Mouse (Mus musculus) adrenal gland (tissue): ENCODE measurements around the gene Aida.
"Not testable (repeated sequence)": the region's sequence is repeated elsewhere in the genome, so short reads cannot be mapped to it uniquely, and the experiment has no call there.

ENCODE experiments used
- intact Hi-C: fragments of 180-260 bp; cut with DNase I; formaldehyde crosslinking; loops from one replicate; pipeline ENCODE4 v1.15.1; 2025

The Aida gene

DNA sequence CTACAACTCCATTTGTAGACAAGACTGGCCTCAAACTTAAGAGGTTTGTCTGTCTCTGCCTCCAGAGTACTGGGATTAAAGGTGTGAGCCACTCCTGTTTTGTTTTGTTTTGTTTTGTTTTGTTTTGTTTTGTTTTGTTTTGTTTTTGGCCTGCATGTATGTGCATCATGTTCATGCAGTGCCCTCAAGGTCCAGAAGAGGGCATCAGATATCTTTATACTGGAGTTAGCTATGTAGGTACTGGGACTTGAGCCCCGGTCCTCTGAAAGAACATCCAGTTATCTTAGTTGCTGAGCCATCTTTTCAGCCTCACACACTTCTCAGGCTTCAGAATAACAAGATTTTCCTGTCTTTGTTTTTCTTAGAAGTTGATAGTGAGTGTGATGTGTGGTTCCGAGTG, 19.4 kb downstream of the Aida start:
- intact Hi-C loops, result no loop called here

DNA sequence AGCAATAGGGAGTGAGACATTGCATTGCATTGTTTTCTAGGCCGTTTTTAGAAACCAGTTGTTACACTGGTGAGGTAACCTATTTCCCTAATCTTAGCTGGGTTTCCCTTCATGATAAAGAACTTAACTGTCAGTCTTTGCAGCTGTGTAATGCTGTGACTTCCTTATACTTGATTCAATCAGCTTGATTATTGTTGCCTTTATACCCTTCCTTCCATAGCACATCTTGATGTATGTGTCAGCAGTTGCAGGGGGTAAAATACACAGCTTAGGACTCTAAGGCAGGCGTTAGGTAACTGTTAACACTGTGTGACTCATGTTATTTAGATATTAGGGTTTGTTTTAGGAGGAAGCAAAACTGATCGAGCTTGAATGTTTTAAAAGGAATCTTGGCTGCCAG, 24.3 kb downstream of the Aida start:
- intact Hi-C loops, result no loop called here

DNA sequence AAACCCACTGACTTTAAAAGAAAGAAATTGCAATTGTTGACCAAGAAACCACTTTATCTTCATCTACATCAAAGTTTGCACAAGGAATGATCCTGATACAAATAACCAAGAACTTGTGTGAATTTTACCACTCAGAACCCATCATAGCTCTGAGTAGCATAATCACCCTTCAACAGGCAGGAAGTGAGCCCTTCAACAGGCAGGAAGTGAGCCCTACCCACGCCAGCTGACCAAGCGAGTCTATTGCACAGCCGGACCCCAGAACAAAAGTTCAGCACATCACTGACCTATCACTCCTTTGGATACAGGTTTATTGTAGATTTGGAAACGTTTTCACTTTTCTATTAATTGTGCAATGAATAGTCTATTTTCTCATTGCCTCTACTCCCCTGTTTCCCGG, 26.1 kb downstream of the Aida start:
- intact Hi-C loops, result not testable (repeated sequence)

DNA sequence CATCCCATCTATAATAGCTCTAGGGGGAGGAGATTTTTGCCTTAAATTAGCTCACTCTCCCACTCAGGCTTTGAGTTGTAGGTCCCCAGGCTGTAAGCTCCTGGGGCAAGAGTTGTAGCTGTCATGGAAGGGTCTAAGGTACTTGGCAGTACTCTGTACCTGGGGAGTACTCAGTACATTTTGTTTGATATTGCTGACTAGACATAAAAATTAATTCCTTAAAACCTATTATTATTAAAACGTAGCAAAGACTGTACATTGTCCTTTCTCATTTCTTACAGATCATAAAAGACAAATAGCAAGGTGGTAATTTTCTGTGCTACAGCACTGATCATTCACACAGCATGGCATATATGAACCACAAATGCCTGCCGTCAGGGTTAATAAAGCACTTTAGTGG, 27.5 kb downstream of the Aida start:
- intact Hi-C loops, result no loop called here

DNA sequence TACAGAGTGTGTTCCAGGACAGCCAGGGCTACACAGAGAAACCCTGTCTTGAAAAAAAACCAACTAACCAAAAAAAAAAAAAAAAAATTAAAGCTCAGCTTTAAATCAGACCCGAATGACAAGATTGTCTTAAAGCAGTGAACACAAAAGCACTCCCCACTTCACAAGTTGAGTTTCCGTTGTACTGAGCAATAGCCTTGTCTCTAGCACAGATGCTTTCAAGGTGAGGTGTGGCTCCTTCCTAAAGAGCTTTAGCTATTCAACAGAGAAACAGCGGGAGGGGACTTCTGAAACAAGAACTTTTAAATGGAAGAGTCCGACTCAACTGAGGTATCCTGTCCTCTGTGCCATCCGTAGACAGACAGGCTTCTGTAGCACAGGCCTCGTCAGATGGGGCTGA, 28.0 kb downstream of the Aida start:
- intact Hi-C loops, result no loop called here

DNA sequence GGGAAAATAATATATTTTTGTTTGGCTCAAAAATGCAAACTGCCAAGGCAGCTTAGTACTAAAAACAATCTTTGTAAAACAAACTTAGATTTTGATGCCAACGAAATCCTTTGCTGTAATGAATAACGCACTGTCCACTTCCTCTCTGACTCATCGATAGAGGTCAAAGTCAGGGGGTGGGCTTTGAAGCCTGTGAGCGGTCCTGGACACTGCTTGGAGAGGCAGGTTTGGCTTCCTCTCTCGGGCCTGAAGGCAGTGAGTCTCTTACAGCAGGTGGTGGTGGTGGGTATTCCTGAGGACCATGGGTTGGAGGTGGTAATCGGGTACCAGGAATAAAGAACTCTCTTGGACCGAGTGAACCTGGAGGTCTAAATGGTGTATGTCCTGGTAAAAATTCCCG, 30.8 kb downstream of the Aida start:
- intact Hi-C loops, result no loop called here

DNA sequence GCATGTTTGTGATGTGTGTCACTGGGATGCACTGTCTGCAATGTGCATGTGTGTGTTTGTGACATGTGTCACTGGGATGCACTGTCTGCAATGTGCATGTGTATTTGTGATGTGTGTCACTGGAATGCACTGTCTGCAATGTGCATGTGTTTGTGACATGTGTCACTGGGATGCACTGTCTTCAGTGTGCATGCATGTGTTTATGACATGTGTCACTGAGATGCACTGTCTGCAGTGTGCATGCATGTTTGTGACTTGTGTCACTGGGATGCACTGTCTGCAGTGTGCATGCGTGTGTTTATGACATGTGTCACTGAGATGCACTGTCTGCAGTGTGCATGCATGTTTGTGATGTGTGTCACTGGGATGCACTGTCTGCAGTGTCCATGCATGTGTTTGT, 46.5 kb downstream of the Aida start:
- intact Hi-C loops, result not testable (repeated sequence)

DNA sequence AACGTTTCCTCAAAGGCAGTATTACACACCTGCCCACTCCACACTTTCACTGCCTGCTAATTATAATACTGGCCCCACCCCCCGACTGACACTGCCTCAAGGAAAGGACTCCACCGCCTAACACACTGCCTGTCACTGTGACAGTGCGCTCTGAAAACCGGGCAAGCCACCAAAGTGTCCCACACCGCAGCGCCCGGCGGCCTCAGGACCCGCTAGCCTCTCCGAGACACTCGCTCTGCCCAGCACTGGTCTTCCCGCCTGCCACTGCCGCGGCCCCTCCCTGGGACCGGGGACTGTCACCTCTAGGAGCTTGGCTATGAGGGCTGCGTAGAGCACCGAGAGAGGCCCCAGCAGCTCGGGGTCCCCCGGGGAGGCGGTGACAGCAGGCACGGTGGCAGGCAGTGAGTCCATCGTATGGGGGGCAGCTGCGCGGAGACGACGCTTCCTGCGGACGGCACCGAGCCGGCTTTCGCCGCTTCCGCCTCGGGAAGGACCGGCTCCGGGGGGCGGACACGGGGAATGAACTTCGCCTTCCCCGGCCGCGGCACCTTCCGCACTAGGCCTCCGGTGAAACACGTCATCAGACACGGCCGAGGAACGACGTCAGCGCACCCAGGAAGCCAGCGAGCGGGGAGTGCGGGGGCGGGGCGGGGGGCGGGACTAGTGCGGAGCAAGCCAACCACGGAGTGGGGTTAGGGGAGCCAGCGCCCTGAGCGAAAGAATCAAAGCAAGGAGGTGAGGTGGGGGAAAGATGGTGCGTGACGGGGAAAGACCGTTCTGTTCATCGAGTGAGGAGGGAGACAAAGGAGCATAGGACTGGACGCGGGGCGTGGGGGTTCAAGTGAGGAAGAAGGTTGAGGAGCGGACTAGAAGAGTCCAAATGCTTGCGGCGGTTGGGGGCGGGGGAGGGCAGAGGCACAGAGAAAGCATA, 48.8 kb downstream of the Aida start:
- intact Hi-C loops, result no loop called here

DNA sequence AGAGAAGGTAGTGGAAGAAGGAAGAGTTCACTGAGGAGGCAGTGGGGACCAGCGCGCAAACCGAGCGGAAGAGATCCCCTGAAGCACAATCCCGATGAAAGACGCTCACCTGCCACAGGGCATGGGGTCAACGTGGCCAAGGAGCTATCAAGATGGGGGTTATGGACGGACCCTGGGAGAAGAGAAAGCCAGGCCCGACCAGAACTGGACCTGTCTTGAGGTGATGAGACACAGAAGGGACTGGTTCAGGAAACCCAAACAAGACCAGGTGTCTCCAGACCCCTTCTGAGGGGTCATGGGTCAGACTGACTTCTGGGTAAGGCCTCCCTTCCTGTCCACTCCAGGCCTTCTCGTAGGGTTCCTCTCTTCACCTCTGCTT, 49.4 kb downstream of the Aida start:
- intact Hi-C loops, result no loop called here

DNA sequence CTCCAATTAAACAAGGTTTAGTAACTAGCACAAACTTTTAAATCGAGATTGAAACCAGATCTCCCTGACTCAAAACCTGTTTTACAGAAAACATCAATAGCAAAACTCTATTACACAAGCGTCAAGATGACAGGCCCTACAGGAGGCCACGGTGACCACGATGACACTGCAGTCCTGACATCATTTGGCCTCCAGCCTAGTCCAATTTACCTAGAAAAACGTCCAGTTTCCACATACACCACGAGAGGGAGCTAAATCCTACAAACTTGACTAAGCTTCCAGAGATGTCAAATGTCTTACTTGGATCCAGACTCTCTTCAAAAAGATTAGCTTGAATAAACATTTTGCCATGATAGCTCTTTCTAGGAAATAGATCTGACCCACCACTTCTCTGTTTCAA, 53.5 kb downstream of the Aida start:
- intact Hi-C loops, result no loop called here

DNA sequence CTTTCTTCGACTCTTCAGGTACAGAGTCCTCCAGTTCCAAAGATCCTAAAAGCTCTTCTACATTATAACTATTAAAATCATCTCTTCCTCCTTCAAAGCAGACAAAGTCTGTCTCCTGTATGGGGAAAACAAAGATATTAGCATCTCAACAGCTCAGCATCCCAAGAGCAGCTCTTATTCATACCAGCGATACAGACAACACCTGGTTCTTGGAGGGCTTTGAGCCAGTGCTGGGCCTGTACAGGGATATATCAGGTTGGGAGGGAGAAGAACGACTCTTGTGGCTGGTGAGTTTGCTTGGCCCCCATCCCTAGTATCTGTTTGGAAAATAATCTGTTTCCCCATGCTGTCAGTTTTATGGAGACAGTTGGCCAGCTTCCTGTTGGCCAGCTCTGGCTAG, 62.5 kb downstream of the Aida start:
- intact Hi-C loops, result no loop called here

DNA sequence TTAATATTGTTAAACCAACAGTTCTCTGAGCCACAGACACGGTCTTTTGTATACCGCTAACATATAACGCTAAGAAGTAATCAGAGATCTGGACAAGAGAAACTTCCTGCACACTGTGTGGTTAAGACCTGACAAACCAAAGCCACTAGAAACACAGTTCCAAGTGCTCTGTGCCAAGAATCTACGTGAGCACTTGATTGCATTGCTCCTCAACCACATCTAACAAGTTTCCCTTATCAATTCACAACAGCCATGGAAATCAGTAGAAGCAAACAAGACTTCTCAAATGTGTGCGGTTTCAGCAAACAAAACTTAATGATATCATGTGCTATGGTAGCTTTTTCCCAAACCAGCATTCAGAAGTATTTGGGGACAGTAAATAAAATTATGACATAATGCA, 65.9 kb downstream of the Aida start:
- intact Hi-C loops, result loop anchor here (5.0 kb wide), 1 partner anchor 35 kb away; no protein-coding TSS in a partner anchor

DNA sequence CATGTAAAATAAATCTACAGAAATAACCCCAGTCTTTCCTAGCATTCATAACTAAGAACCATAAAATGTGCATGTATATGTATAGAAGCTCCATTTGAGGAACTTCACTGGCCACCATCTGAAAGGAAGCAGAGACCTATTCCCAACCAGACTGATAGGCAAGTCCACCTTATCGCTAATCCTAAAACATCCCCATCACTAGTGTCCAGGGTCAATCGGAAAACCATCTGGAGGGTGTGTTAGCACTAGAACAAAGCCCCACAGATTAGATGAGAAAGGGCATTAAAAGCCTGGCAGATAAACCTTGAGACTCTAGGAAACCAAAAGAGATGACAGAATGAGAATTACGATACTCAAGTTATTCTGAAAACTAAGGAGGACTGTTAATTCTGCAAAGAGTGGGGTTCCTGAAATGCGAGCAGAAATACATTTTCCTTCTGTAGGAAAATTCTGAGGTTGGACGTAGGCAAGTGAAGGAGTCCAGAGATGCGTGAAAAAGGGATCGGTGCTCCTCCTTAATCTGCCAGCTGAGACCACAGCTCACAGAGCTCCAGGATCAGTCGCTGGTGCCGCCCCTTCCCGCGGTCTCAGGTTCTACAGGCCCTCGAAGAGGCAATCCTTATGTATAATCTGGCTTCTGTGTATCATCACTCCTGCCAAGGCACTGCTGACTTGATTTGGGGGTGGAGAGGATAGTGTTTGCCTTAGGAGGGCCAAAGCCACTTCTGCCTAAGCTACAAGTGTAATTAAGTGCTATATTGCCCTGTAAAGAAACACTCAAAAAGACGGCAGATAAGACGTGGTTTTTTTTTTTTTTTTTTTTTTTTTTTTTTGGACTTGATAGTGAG, 66.6 kb downstream of the Aida start:
- intact Hi-C loops, result loop anchor here (5.0 kb wide), 1 partner anchor 34 kb away; no protein-coding TSS in a partner anchor

DNA sequence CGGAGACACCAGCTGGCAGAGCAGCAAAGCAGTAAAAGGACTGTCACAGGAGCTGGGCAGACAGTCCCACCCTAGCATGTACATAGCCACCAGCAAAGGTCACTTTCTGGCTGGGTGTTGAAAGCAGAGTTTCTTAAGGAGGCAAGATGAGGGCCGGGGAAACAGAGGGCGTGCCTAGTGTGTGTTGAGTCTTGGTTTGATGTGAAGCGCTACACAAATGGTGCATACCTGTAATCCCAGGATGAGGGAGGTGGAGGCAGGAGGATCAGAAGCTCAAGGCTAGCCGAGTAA, 67.1 kb downstream of the Aida start:
- intact Hi-C loops, result loop anchor here (5.0 kb wide), 1 partner anchor 34 kb away; no protein-coding TSS in a partner anchor

DNA sequence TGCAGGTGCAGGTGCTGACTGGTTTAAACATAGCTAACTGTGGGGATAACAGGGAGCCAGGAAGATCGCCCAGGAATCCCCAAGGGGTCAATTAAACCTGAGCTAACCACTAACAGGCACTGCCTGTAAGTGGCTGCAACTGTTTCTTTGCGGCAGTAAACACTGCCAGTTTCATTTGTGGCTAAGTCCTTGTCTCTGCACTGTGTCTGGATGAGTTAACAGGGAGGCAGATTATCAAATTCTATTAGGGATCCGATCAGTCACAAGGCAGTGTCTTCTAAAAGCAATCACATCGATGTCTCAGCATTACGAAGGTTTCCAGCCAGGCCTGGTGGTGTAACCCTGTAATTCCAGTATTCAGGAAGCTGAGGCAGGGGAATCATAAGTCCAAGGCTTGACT, 70.0 kb downstream of the Aida start:
- intact Hi-C loops, result no loop called here

DNA sequence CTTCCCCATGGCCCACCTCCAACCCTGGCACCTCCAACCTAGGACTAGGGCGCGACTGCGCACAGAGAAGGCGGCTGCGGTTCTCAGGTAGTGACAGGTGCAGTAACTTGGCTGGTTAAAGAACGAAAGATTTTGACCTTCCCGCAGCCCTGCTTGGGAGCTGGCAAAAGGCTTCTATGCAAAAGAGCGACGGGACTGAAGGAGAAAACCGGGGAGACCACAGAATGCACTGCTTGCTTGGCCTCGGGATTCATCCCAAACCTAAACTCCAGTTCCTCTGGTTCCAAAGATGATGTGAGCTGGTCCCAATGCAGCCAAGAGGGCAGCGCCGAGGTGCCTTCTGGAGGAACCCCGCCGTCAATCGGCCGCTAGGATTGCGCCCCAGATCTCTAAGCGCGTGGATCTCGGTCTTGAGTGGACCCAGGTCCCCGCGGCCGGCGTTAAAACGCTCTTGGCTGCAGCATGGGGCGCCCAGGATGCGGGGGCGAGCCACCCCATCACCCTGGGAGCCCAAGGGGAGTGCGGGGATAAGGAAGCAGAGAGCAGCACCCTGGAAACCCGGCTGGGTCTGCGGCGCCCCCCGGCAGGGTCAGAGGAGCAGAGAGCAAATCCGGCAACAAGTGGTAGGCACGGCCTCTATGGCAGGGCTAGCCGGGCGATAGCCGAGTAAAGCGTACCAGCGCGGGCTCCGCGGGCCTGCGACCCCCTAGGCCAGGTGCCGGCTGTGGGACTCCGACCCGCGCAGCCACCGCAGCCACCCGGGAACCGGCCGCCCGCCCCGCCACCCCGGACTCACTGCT, 72.4 kb downstream of the Aida start:
- intact Hi-C loops, result no loop called here

DNA sequence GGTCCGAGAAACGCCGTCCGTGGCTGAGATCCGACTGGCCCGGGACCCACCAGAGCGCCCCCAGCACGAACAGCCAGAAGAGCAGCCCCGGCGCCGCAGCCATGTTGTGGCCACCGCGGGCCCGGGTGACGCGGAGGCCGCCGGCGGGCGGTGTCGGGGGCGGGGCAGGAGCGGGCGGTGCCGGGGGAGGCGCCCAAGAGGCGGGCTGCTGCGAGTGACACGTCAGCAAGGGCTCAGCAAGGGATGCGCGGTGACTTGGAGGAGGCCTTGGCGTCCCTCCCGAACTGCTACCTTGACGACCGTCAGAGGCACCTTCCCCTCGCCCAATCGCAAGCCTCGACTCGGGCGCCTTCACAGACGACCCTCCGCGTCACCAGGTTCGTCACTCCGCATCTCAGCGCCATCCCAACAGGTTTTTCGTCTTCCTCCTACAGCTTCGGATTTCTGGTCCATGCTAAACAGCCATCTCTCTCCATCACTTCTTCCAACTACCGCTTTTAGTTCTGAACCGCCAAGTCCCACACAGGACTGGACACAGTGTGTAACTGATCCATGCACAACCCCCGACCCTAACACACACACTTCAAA, 73.1 kb downstream of the Aida start, which contains the start of gene Mia3:
Gene Mia3, minus strand, starts transcription at position 127 of the 588 bp plus-strand sequence.
- intact Hi-C loops, result no loop called here

DNA sequence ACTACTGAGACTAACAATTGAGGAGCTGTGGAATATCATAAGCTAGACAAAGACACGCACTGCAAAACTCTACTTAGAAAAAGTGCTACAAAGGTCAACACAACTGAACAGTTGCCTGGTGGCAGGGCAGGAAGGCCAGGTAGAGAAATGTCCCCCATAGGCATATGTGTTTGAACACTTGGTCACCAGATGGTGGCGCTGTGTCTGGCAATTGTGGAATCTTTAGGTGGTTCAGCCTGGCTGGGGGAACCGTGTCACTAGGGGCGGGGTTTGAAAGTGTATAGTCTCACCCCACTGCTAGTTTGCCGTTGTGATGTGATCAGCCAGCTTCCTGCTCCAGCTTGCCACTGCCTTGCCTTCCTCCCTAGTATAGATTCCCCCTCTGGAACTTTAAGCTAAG, 78.3 kb downstream of the Aida start:
- intact Hi-C loops, result no loop called here
